In genomic region chr7:50410421-50410820, GRCm38 (mm10) we compare ENCODE assay signal across 20 mouse cellular contexts.
"Had no signal": no experiment of that assay in that cellular context is flagged by ENCODE, and none has a peak within 500 bp of the region (broad histone marks: within the 10 kb centered on the region; RNA-seq: fewer than 3 reads in every experiment).

No protein-coding gene starts in this region.

- H3K27ac ChIP-seq: intestine, embryonic 15.5 days; kidney, embryonic 15.5 days; left cerebral cortex, adult 2 months; limb, embryonic 12.5 days; liver, embryonic 12.5 days; liver, embryonic 15.5 days; macrophage; neural tube, embryonic 12.5 days; neural tube, embryonic 15.5 days had no signal

- H3K27me3 ChIP-seq: intestine, embryonic 15.5 days; kidney, embryonic 15.5 days; limb, embryonic 12.5 days; liver, embryonic 12.5 days; liver, embryonic 15.5 days; neural tube, embryonic 12.5 days; neural tube, embryonic 15.5 days had no signal

- H3K4me3 ChIP-seq: intestine, embryonic 15.5 days; kidney, embryonic 15.5 days; left cerebral cortex, adult 2 months; limb, embryonic 12.5 days; liver, embryonic 12.5 days; liver, embryonic 15.5 days; neural tube, embryonic 12.5 days; neural tube, embryonic 15.5 days had no signal

- H3K9me3 ChIP-seq: intestine, embryonic 15.5 days; kidney, embryonic 15.5 days; limb, embryonic 12.5 days; liver, embryonic 12.5 days; liver, embryonic 15.5 days; neural tube, embryonic 12.5 days; neural tube, embryonic 15.5 days had no signal

- H3K4me2 ChIP-seq: intestine, embryonic 15.5 days; kidney, embryonic 15.5 days; limb, embryonic 12.5 days; liver, embryonic 12.5 days; liver, embryonic 15.5 days; neural tube, embryonic 12.5 days; neural tube, embryonic 15.5 days had no signal

- H3K4me1 ChIP-seq: intestine, embryonic 15.5 days; kidney, embryonic 15.5 days; liver, embryonic 12.5 days; liver, embryonic 15.5 days; neural tube, embryonic 12.5 days had no signal

- ATAC-seq: intestine, embryonic 15.5 days; liver, embryonic 12.5 days had no signal

- DNase-seq: kidney, adult 11 months; kidney, adult 8-10 months; kidney, postnatal 10 days; kidney, postnatal 36 days; layer of hippocampus, postnatal 36 days; liver; lung, adult 18-20 months; right cerebral cortex, adult 18-20 months; right cerebral cortex, postnatal 14 days; right cerebral cortex, postnatal 4 days; thymus, postnatal 25 days had no signal

- H3K36me3 ChIP-seq: intestine, embryonic 15.5 days; kidney, embryonic 15.5 days; limb, embryonic 12.5 days; liver, embryonic 12.5 days; liver, embryonic 15.5 days; neural tube, embryonic 12.5 days; neural tube, embryonic 15.5 days had no signal

- H3K9ac ChIP-seq: intestine, embryonic 15.5 days; kidney, embryonic 15.5 days; limb, embryonic 12.5 days; liver, embryonic 12.5 days; liver, embryonic 15.5 days; neural tube, embryonic 12.5 days; neural tube, embryonic 15.5 days had no signal
